ENCODE assay signal across 29 mouse cellular contexts in the genomic region with DNA sequence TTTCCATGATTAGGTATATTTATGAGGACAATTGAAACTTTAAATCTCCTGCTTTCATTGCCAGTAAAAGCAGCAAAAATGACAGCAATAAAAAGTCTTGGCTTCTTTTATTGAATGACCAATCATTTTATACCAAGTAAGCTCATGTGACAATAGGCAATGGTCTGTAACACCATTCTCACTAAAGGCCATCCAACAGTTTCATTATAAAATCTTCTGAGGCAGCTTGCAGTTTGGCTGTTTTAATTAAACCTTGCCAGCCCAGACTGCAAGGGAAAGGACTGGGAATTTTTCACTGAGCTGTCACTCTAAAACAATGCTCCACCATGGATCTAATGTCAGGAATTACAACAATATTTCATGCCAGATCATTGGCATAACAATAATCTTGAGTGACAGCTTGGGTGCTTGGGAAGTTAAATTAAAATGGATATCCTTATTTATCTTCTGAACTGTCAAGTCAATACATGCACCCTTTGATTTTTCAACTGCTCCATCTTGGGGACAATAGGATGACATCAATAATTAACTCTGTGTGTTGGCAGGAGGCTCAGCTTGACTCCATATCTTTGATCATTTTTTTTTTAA.
A peak's percentile ranks its signal among the peaks of the same experiment; 100 is the strongest.
DNase-seq lines count a peak whose midpoint lies in the region; ATAC-seq lines count a peak whose summit lies in the region.
"Had no signal": no experiment of that assay in that cellular context is flagged by ENCODE, and none has a peak within 500 bp of the region (broad histone marks: within the 10 kb centered on the region; RNA-seq: fewer than 3 reads in every experiment).

No protein-coding gene starts in this region.

- no peak overlapping the region for H3K9ac ChIP-seq in hindbrain, embryonic 12.5 days
- no peak overlapping the region for H3K9ac ChIP-seq in hindbrain, embryonic 13.5 days
- H3K9ac ChIP-seq: liver, embryonic 15.5 days; lung, embryonic 15.5 days; neural tube, embryonic 15.5 days had no signal

- H3K36me3 ChIP-seq in hindbrain, embryonic 12.5 days: no peaks in the 10 kb centered on the region
- H3K36me3 ChIP-seq in hindbrain, embryonic 10.5 days: no peaks in the 10 kb centered on the region
- H3K36me3 ChIP-seq in hindbrain, embryonic 13.5 days: no peaks in the 10 kb centered on the region
- H3K36me3 ChIP-seq: G1E; limb, embryonic 10.5 days; liver, embryonic 15.5 days; lung, embryonic 15.5 days; neural tube, embryonic 15.5 days had no signal

- no peak overlapping the region for H3K4me2 ChIP-seq in hindbrain, embryonic 12.5 days (replicated peaks)
- H3K4me2 ChIP-seq in hindbrain, embryonic 13.5 days: no peak overlapping the region
- H3K4me2 ChIP-seq: liver, embryonic 15.5 days; lung, embryonic 15.5 days; neural tube, embryonic 15.5 days had no signal

- H3K27me3 ChIP-seq in hindbrain, embryonic 12.5 days: no peaks in the 10 kb centered on the region
- H3K27me3 ChIP-seq in hindbrain, embryonic 10.5 days (ENCODE audit: insufficient read depth, poor library complexity, severe bottlenecking): no peaks in the 10 kb centered on the region
- no peaks in the 10 kb centered on the region for H3K27me3 ChIP-seq in hindbrain, embryonic 13.5 days
- H3K27me3 ChIP-seq: CH12.LX; liver, embryonic 15.5 days; lung, embryonic 15.5 days; megakaryocyte, embryonic 14.5 days; neural tube, embryonic 15.5 days had no signal

- no peaks in the 10 kb centered on the region for H3K9me3 ChIP-seq in hindbrain, embryonic 12.5 days (replicated peaks)
- no peaks in the 10 kb centered on the region for H3K9me3 ChIP-seq in hindbrain, embryonic 10.5 days
- no peaks in the 10 kb centered on the region for H3K9me3 ChIP-seq in hindbrain, embryonic 13.5 days
- H3K9me3 ChIP-seq: G1E; limb, embryonic 10.5 days; liver, embryonic 15.5 days; lung, embryonic 15.5 days; megakaryocyte, embryonic 14.5 days; neural tube, embryonic 15.5 days had no signal

- H3K4me1 ChIP-seq in hindbrain, embryonic 12.5 days: no peaks in the 10 kb centered on the region
- H3K4me1 ChIP-seq in hindbrain, embryonic 10.5 days (replicated peaks): no peaks in the 10 kb centered on the region
- H3K4me1 ChIP-seq in hindbrain, embryonic 13.5 days (replicated peaks): no peaks in the 10 kb centered on the region; the same call in 1 of the 2 replicates
- H3K4me1 ChIP-seq: limb, embryonic 10.5 days; liver, embryonic 15.5 days; lung, embryonic 15.5 days; megakaryocyte, embryonic 14.5 days; neural tube, embryonic 15.5 days had no signal

- H3K4me3 ChIP-seq in hindbrain, embryonic 12.5 days: no peak overlapping the region
- H3K4me3 ChIP-seq in hindbrain, embryonic 10.5 days: no peak overlapping the region
- H3K4me3 ChIP-seq in hindbrain, embryonic 13.5 days: no peak overlapping the region
- H3K4me3 ChIP-seq: heart, adult 2 months; limb, embryonic 10.5 days; liver, embryonic 15.5 days; lung, embryonic 15.5 days; megakaryocyte, embryonic 14.5 days; myocyte; neural tube, embryonic 15.5 days had no signal

- no peak overlapping the region for H3K27ac ChIP-seq in hindbrain, embryonic 12.5 days
- no peak overlapping the region for H3K27ac ChIP-seq in hindbrain, embryonic 10.5 days
- H3K27ac ChIP-seq in hindbrain, embryonic 13.5 days: no peak overlapping the region
- H3K27ac ChIP-seq: heart, adult 2 months; kidney, postnatal 0 days; limb, embryonic 10.5 days; liver, embryonic 15.5 days; lung, embryonic 15.5 days; neural tube, embryonic 15.5 days had no signal

- no peak for DNase-seq in hindbrain, embryonic 10.5 days (ENCODE audit: low spot score)
- peak; percentile 5 for DNase-seq in mesoderm, embryonic 11.5 days (ENCODE audit: low read depth, low spot score)
- peak; percentile 7 for DNase-seq in retina, postnatal 1 day
- no peak for DNase-seq in gastrocnemius, postnatal 4 days (ENCODE audit: low spot score in 2 of 2)
- no peak for DNase-seq in gastrocnemius, postnatal 25 days
- DNase-seq: adrenal gland, adult 8-10 months; B cell, adult 2 months; cerebellum, adult 18-20 months; cerebellum, postnatal 14 days; embryo, embryonic 11 days; gastrocnemius, postnatal 14 days; heart, adult 2 months; kidney, adult 18-20 months; liver; lung, postnatal 36 days; spleen, adult 18-20 months had no signal

- ATAC-seq in hindbrain, embryonic 12.5 days (ENCODE audit: low FRiP score): peak; percentile 72
- ATAC-seq in hindbrain, embryonic 13.5 days (ENCODE audit: low FRiP score): peak; percentile 59; the same call in 1 of the 2 replicates
- ATAC-seq: forebrain, embryonic 14.5 days; inflammation-experienced regulatory T-cells, adult 6 months had no signal

Comparison
In these comparisons a context has a peak if more than half of its experiments do, and no peak if none do; other contexts are left out.
1. DNase-seq: peak in mesoderm, embryonic 11.5 days (single experiment) and retina, postnatal 1 day (single experiment); none in hindbrain, embryonic 10.5 days (single experiment), gastrocnemius, postnatal 4 days (0 of 2) and gastrocnemius, postnatal 25 days (single experiment).